Mouse (Mus musculus) thymus, adult 2 months (tissue): ENCODE data around the gene Zc3h10. TPM values are rescaled to one million over a fixed set of nuclear protein-coding genes. Genes with fewer than 3 reads are reported as not detected.
"Not testable (repeated sequence)": the region's sequence is repeated elsewhere in the genome, so short reads cannot be mapped to it uniquely, and the experiment has no call there.

Experiments used
- DNase-seq: peaks from one replicate; pipeline ENCODE4 v3.0.0; 2021
- H3K27ac ChIP-seq: fragments of 200-500 bp; 2 replicates; pipeline ENCODE4 v1.5.1; 2012; ENCODE audit warnings: low read length, control low read depth; ENCODE audit not compliant: control insufficient read depth, insufficient read depth
- H3K27me3 ChIP-seq: fragments of 200-500 bp; 2 replicates; pipeline ENCODE4 v1.6.1; 2012; ENCODE audit warnings: mild to moderate bottlenecking, low read length, moderate library complexity, mixed read lengths; ENCODE audit not compliant: control insufficient read depth, insufficient read depth
- H3K36me3 ChIP-seq: fragments of 200-500 bp; 2 replicates; pipeline ENCODE4 v1.6.1; 2012; ENCODE audit warnings: mild to moderate bottlenecking, low read length, moderate library complexity; ENCODE audit not compliant: control insufficient read depth, insufficient read depth
- H3K4me1 ChIP-seq: fragments of 200-500 bp; replicated peaks from 2 replicates; pipeline ENCODE4 v1.6.1; 2012; ENCODE audit warnings: low read length; ENCODE audit not compliant: control insufficient read depth, insufficient read depth
- H3K4me3 ChIP-seq: fragments of 200-500 bp; 2 replicates; pipeline ENCODE4 v1.5.1; 2012; ENCODE audit warnings: mild to moderate bottlenecking, low read length, control low read depth, moderate library complexity; ENCODE audit not compliant: control insufficient read depth, insufficient read depth
- CTCF ChIP-seq: fragments of 200-500 bp; IDR thresholded peaks from 2 replicates; pipeline ENCODE4 v1.5.1; 2012; ENCODE audit warnings: mild to moderate bottlenecking, control low read depth, low read length, moderate library complexity, borderline replicate concordance; ENCODE audit not compliant: control insufficient read depth, poor library complexity, insufficient read depth; ENCODE audit errors: extremely low read depth
- POLR2A ChIP-seq: fragments of 200-500 bp; IDR thresholded peaks from 2 replicates; pipeline ENCODE4 v1.6.1; 2012; ENCODE audit warnings: mild to moderate bottlenecking, low read length, control low read depth, moderate library complexity; ENCODE audit not compliant: control insufficient read depth, poor library complexity, insufficient read depth; ENCODE audit errors: extremely low read depth
- WGBS: fragments of 180-500 bp; shearing (Covaris S2); methylation state at CpG from one replicate; pipeline ENCODE4 v1.1.7; 2018; 5-methylcytosine and 5-hydroxymethylcytosine counted together
- polyA plus RNA-seq: library from polyadenylated mRNA; depleted of rRNA; stranded (reverse); fragments of >200 nt; gene quantifications from 2 replicates; pipeline ENCODE4 v1.2.3, GENCODE M21; 2012; rRNA removed

Zc3h10 gene
- polyA plus RNA-seq, 1 experiment: 25.6 TPM

DNA sequence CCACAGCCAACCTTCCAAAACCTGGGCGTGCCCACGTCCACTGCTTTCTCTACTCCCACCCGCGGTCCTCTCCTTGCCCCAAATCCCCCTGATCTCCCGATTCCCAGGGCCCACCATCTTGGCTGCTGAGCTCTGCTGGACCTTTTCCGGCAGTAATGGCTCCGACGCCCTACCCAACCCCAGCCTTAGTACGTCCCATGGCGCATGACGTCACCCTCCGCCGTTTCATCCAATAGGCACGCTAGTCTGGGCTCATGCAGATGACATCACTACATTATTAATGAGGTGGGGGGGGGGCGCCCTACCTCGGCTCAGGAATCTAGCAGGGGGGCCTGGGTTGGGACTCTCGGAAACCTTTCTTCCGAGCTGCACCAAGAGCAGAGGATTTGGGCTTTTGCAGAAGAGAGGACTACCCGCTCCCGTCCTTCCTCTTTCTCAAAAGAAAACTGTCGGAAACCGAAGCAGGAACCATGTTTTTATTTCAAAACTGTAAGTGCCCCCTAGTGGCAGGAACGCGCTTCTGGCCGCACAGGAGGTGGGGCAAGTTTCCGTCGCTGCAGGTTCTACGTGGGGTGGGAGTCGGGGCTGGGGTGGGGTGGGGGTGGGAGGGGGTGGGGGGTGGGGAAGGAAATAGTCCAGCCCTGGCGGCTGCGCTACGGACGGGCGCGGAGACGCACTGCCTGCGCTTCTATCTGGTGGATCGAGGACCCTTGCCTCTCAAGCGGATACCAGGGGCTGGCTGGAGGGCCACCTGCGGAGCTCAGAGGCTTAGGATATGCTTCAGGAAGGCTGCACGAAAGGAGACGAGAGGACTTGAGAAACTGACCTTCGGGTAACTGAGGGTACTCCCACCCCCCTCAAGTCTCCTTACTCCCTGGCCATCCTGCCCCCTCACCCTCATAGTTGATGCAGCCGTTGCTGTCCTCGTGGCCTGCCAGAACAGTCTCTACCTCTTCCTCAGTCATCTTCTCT lies 53.6 kb downstream of the Zc3h10 start, which contains the start of gene Myl6:
Myl6 (minus strand) TSS at position 451 of the 972 bp plus-strand sequence.
- under 1% methylated on average over 45 of the region's 45 CpGs for WGBS
- DNase-seq: peak; percentile 96
- peak within 1 kb of the TSS; percentile 96 for H3K4me3 ChIP-seq
- H3K4me1 ChIP-seq: peaks cover 33% of the 10 kb centered on the region
- H3K36me3 ChIP-seq: peaks cover 23% of the 10 kb centered on the region
- H3K27me3 ChIP-seq: no peaks in the 10 kb centered on the region
- H3K27ac ChIP-seq: peak within 1 kb of the TSS; percentile 87
- TF ChIP-seq CTCF (peak; percentile 57; the same call in 1 of the 2 replicates), POLR2A (peak; percentile 94)

DNA sequence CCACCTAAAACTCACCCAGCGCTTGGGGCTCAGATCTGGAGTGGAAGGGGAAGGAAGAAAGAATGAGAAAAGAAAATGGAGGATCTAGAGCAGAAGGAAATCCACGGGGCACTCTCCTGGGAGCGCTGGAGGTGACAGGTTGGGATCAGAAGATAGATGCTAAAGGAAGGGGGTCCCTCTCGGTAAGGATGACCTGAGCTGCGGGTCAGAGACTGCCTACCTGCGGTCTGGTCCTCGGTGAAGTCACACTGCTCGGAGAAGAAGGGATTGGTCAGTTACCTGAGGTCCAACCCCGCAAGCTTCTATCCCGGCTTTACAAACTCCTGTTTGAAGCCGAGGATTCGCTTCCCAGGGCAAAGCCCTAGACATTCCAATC lies 54.3 kb downstream of the Zc3h10 start:
- Histone ChIP-seq H3K4me1 (peaks cover 31% of the 10 kb centered on the region), H3K36me3 (peaks cover 30% of the 10 kb centered on the region), H3K27me3 (no peaks in the 10 kb centered on the region), H3K4me3 (peak overlapping the region; percentile 96), H3K27ac (peak overlapping the region; percentile 70)
- TF ChIP-seq CTCF (no peak), POLR2A (no peak)
- DNase-seq: no peak
- WGBS: under 1% methylated on average over 12 of the region's 12 CpGs

GRCm38 (mm10) chr10:128492633-128493311 lies 54.8 kb downstream of the Zc3h10 start:
- peak; percentile 38 for DNase-seq
- H3K27me3 ChIP-seq: no peaks in the 10 kb centered on the region
- peak overlapping the region; percentile 96 for H3K4me3 ChIP-seq
- peaks cover 35% of the 10 kb centered on the region for H3K36me3 ChIP-seq
- 12% methylated on average over 12 of the region's 12 CpGs for WGBS
- H3K27ac ChIP-seq: peak overlapping the region; percentile 70
- H3K4me1 ChIP-seq: peaks cover 29% of the 10 kb centered on the region
- no peak for TF ChIP-seq POLR2A

GRCm38 (mm10) chr10:128492051-128492450 lies 55.5 kb downstream of the Zc3h10 start:
- not testable (repeated sequence) for H3K27ac ChIP-seq, H3K27me3 ChIP-seq, H3K4me3 ChIP-seq, DNase-seq
- Histone ChIP-seq H3K4me1 (peaks cover 29% of the 10 kb centered on the region), H3K36me3 (peaks cover 42% of the 10 kb centered on the region)
- 52% methylated on average over 8 of the region's 8 CpGs for WGBS

Other genes with a start within 250 kb of the Zc3h10 start
- 2.0 and 2.5 TPM in 2 replicates for gene Il23a, start 249.0 kb downstream of the Zc3h10 start, polyA plus RNA-seq
- gene Pan2, start 244.4 kb downstream of the Zc3h10 start, polyA plus RNA-seq: 67.5 and 68.4 TPM in 2 replicates
- 34.3 and 41.7 TPM in 2 replicates for gene Cnpy2, start 225.3 kb downstream of the Zc3h10 start, polyA plus RNA-seq
- gene Cs, start 210.0 kb downstream of the Zc3h10 start, polyA plus RNA-seq: 215 and 225 TPM in 2 replicates
- gene Coq10a, start 178.8 kb downstream of the Zc3h10 start, polyA plus RNA-seq: 62.9 and 71.7 TPM in 2 replicates
- gene Ankrd52, start 170.7 kb downstream of the Zc3h10 start, polyA plus RNA-seq: 71.0 and 87.0 TPM in 2 replicates
- 0.53 and 0.65 TPM in 2 replicates for gene Slc39a5, start 146.5 kb downstream of the Zc3h10 start, polyA plus RNA-seq
- gene Nabp2, start 136.3 kb downstream of the Zc3h10 start, polyA plus RNA-seq: 18.0 and 20.8 TPM in 2 replicates
- gene Rnf41, start 136.1 kb downstream of the Zc3h10 start, polyA plus RNA-seq: 37.8 and 40.4 TPM in 2 replicates
- 176 and 211 TPM in 2 replicates for gene Smarcc2, start 88.5 kb downstream of the Zc3h10 start, polyA plus RNA-seq
- 445 and 566 TPM in 2 replicates for gene Myl6, start 53.6 kb downstream of the Zc3h10 start, polyA plus RNA-seq
- 2.7 and 3.9 TPM in 2 replicates for gene Myl6b, start 49.1 kb downstream of the Zc3h10 start, polyA plus RNA-seq
- gene Esyt1, start 21.9 kb downstream of the Zc3h10 start, polyA plus RNA-seq: 146 and 155 TPM in 2 replicates
- gene Rpl41, start 1.5 kb upstream of the Zc3h10 start, polyA plus RNA-seq: 1,821 and 2,108 TPM in 2 replicates
- 46.8 and 52.9 TPM in 2 replicates for gene Pa2g4, start 18.2 kb upstream of the Zc3h10 start, polyA plus RNA-seq
- gene Erbb3, start 41.9 kb upstream of the Zc3h10 start, polyA plus RNA-seq: 2.8 and 3.3 TPM in 2 replicates
- gene Rps26, start 79.0 kb upstream of the Zc3h10 start, polyA plus RNA-seq: 988 and 1,135 TPM in 2 replicates
- 6.7 and 8.6 TPM in 2 replicates for gene Ikzf4, start 98.2 kb upstream of the Zc3h10 start, polyA plus RNA-seq
- gene Suox, start 126.3 kb upstream of the Zc3h10 start, polyA plus RNA-seq: 19.1 and 21.3 TPM in 2 replicates
- 73.8 and 86.1 TPM in 2 replicates for gene Rab5b, start 148.5 kb upstream of the Zc3h10 start, polyA plus RNA-seq
- gene Pmel, start 156.4 kb upstream of the Zc3h10 start, polyA plus RNA-seq: 1.0 TPM in 2 replicates
- 87.6 and 100 TPM in 2 replicates for gene Cdk2, start 157.3 kb upstream of the Zc3h10 start, polyA plus RNA-seq
- gene Dgka, start 197.1 kb upstream of the Zc3h10 start, polyA plus RNA-seq: 326 and 374 TPM in 2 replicates
- 70.0 and 74.9 TPM in 2 replicates for gene Pym1, start 200.1 kb upstream of the Zc3h10 start, polyA plus RNA-seq
- gene Mmp19, start 243.1 kb upstream of the Zc3h10 start, polyA plus RNA-seq: 1.8 and 3.9 TPM in 2 replicates